Mouse (Mus musculus) kidney, adult 2 months (tissue): ENCODE data around the gene Tmem116. TPM values are rescaled to one million over a fixed set of nuclear protein-coding genes. Genes with fewer than 3 reads are reported as not detected.

ENCODE experiments used
- DNase-seq: peaks from one replicate; pipeline ENCODE4 v3.0.0; 2021
- H3K27ac ChIP-seq: fragments of 200-500 bp; 2 replicates; pipeline ENCODE4 v1.5.1; 2012; ENCODE audit warnings: low read depth, low read length, control low read depth, inconsistent platforms; ENCODE audit not compliant: insufficient read depth
- H3K27me3 ChIP-seq: fragments of 200-500 bp; replicated peaks from 2 replicates; pipeline ENCODE4 v1.6.1; 2012; ENCODE audit warnings: mild to moderate bottlenecking, moderate library complexity, low read length, inconsistent platforms; ENCODE audit not compliant: control insufficient read depth, insufficient read depth
- H3K36me3 ChIP-seq: fragments of 200-500 bp; 2 replicates; pipeline ENCODE4 v1.6.1; 2012; ENCODE audit warnings: mild to moderate bottlenecking, moderate library complexity, low read length, inconsistent platforms; ENCODE audit not compliant: control insufficient read depth, insufficient read depth
- H3K4me1 ChIP-seq: fragments of 200-500 bp; 2 replicates; pipeline ENCODE4 v1.6.1; 2011; ENCODE audit warnings: low read length; ENCODE audit not compliant: control insufficient read depth, insufficient read depth
- H3K4me3 ChIP-seq: fragments of 200-500 bp; 2 replicates; pipeline ENCODE4 v1.5.1; 2011; ENCODE audit warnings: mild to moderate bottlenecking, low read depth, low read length, control low read depth; ENCODE audit not compliant: insufficient read depth
- CTCF ChIP-seq: fragments of 200-500 bp; conservative IDR thresholded peaks from 2 replicates; pipeline ENCODE4 v1.5.1; 2011; ENCODE audit warnings: low read depth, mild to moderate bottlenecking, control low read depth, low read length, moderate library complexity, mixed read lengths; ENCODE audit not compliant: insufficient read depth, insufficient read length
- POLR2A ChIP-seq: fragments of 200-500 bp; IDR thresholded peaks from one replicate; pipeline ENCODE4 v1.6.1; 2011; ENCODE audit warnings: low read depth, low read length, control low read depth
- WGBS: fragments of 180-500 bp; shearing (Covaris S2); methylation state at CpG from one replicate; pipeline ENCODE4 v1.1.7; 2018; 5-methylcytosine and 5-hydroxymethylcytosine counted together
- polyA plus RNA-seq: library from polyadenylated mRNA; depleted of rRNA; stranded (reverse); fragments of >200 nt; gene quantifications from 2 replicates; pipeline ENCODE4 v1.2.3, GENCODE M21; 2012; rRNA removed

Gene Tmem116
- 147 and 171 TPM in 2 replicates for polyA plus RNA-seq

DNA sequence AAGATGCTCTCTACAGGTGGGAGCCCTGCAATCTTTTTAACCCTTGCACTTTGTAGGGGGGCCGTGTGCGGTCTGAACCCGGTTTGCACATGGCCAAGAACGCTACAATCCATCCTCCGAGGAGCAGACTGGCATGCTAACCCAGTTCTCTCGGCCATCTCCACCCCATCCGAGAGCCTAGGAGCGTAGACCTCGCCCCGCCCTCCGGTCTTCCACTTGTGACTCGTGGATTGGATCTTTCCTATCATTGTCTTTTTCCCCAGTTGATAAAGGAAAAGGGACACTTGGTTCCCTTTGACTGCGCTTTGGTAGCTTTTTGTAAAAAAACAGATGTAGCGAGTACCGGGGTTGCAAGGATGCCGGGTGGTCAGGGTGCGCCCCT is at the start of gene Tmem116:
Gene Tmem116, plus strand, starts transcription at position 250 of the 382 bp plus-strand sequence.
- DNase-seq = peak; percentile 58
- Histone ChIP-seq H3K36me3 (peaks cover 2% of the 10 kb centered on the region; the same call in 1 of the 2 replicates), H3K27me3 (no peaks in the 10 kb centered on the region), H3K4me3 (peak within 1 kb of the TSS; percentile 89), H3K27ac (peak within 1 kb of the TSS; percentile 98), H3K4me1 (peaks cover 20% of the 10 kb centered on the region; the same call in 1 of the 2 replicates)
- WGBS = under 1% methylated on average over 17 of the region's 17 CpGs
- TF ChIP-seq POLR2A (no peak), CTCF (no peak)

DNA sequence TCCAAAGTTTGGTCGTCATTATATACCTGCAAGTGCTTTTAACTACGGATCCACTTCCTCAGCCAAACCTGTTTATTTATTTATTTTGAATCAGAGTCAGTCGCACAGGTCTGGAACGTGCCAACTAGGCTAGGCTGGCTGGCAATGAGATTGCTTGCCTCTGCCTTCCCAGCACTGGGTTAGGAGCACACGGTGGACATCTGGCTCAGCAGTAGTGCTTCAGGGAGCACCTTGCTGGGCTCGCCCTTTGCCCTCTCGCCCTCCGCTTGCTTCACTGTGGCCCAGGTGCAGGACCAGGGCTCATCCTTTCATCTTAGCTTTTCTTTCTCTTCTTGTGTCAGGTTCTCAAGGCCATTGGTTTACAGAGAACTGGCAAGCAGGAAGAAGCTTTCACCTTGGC is 43.8 kb upstream of the Tmem116 start:
- TF ChIP-seq CTCF = no peak
- TF ChIP-seq POLR2A = no peak
- WGBS = 48% methylated on average over 8 of the region's 8 CpGs
- peaks cover 18% of the 10 kb centered on the region for H3K4me1 ChIP-seq
- H3K4me3 ChIP-seq = no peak overlapping the region
- no peaks in the 10 kb centered on the region for H3K27me3 ChIP-seq
- DNase-seq = peak; percentile 83
- peaks cover 2% of the 10 kb centered on the region; the same call in 1 of the 2 replicates for H3K36me3 ChIP-seq
- H3K27ac ChIP-seq = no peak overlapping the region

DNA sequence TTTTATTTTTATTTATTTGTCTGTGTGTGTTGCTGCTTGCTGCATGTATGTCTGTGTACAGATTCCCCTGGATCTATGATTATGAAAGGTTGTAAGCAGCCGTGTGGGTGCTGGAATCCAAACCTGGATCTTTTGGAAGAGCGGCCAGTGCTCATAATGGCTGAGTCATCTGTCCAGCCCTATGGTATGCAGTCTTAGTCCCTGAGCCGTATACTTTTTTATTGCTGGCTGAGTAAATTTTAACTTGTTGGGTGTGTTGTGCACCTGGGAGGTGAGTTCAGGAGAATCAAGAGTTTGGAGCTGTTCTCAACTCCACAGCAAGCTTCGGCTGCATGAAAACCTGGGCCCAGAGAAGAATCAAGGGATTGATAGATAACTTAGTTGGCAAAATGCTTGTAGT is 40.7 kb upstream of the Tmem116 start:
- Histone ChIP-seq H3K4me3 (no peak overlapping the region), H3K4me1 (peaks cover 16% of the 10 kb centered on the region), H3K27me3 (no peaks in the 10 kb centered on the region), H3K27ac (no peak overlapping the region), H3K36me3 (peaks cover 2% of the 10 kb centered on the region; the same call in 1 of the 2 replicates)
- WGBS = 45% methylated on average over 4 of the region's 4 CpGs
- DNase-seq = no peak
- TF ChIP-seq POLR2A = no peak
- TF ChIP-seq CTCF = no peak

DNA sequence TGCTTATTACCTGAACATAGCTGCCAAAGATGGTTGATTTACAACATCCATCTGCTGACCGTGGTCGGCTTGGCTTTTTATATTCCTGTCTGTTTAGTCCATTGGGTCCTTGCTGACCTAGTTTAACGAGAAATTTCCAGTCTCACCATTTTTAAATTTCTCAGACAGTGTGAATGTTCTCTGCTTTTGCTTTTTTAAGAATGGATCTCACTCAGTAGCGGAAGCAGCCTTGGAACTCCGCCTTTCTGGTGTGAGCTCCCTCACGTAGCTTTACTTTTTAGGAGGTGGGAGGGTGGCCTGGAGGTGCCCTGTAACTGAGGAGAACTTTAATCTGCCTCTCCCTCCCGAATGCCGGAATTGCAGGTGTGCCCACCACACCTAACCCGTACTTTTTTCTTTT is 31.0 kb upstream of the Tmem116 start:
- no peak for DNase-seq
- TF ChIP-seq POLR2A (no peak), CTCF (no peak)
- no peaks in the 10 kb centered on the region; the same call in 1 of the 2 replicates for H3K4me1 ChIP-seq
- WGBS = 87% methylated on average over 9 of the region's 9 CpGs
- H3K27ac ChIP-seq = no peak overlapping the region
- no peaks in the 10 kb centered on the region for H3K27me3 ChIP-seq
- no peak overlapping the region for H3K4me3 ChIP-seq
- H3K36me3 ChIP-seq = peaks cover 6% of the 10 kb centered on the region

DNA sequence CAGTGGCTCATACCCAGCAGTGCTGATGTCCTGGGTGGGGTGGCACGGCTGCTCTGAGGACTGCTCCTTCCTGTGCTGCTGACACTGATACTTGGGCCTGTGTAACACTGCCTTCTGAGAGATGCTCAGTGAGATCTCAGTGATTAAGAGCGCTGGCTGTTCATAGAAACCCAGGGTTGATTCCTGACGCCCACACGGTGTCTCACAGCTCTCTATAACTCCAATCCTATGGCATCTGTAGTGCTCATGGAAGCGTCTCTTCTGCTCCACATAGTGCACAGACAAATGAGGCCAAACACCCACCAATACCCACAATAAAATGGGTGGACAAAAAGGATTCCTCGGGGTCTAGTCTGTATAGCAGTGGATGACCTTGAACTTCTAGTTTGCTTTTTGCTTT is 28.9 kb upstream of the Tmem116 start:
- Histone ChIP-seq H3K27ac (no peak overlapping the region), H3K4me3 (no peak overlapping the region), H3K4me1 (no peaks in the 10 kb centered on the region; the same call in 1 of the 2 replicates), H3K27me3 (no peaks in the 10 kb centered on the region), H3K36me3 (peaks cover 2% of the 10 kb centered on the region; the same call in 1 of the 2 replicates)
- 94% methylated on average over 6 of the region's 6 CpGs for WGBS
- TF ChIP-seq POLR2A (no peak), CTCF (no peak)
- no peak for DNase-seq

DNA sequence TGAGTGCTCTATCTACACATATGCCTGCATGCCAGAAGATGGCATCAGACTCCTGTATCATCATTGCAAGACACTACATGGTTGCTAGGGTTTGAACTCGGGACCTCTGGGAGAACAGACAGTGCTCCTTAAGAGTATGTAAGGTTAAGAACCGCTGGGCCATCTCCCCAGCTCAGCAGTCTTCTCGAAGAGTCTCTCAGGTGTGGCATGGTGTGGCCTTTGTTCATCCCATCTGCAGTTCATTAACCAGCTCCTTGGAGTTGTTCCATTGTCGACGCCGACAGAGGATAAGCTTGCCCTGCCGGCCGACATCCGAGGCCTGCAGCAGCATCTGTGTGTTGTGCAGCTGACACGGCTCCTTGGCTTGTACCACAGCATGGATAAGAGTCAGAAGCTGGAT is 28.4 kb upstream of the Tmem116 start:
- TF ChIP-seq CTCF (no peak), POLR2A (no peak)
- peak; percentile 94 for DNase-seq
- H3K4me1 ChIP-seq = no peaks in the 10 kb centered on the region; the same call in 1 of the 2 replicates
- H3K27ac ChIP-seq = no peak overlapping the region
- peaks cover 2% of the 10 kb centered on the region for H3K36me3 ChIP-seq
- H3K4me3 ChIP-seq = no peak overlapping the region
- 64% methylated on average over 10 of the region's 10 CpGs for WGBS
- H3K27me3 ChIP-seq = no peaks in the 10 kb centered on the region

DNA sequence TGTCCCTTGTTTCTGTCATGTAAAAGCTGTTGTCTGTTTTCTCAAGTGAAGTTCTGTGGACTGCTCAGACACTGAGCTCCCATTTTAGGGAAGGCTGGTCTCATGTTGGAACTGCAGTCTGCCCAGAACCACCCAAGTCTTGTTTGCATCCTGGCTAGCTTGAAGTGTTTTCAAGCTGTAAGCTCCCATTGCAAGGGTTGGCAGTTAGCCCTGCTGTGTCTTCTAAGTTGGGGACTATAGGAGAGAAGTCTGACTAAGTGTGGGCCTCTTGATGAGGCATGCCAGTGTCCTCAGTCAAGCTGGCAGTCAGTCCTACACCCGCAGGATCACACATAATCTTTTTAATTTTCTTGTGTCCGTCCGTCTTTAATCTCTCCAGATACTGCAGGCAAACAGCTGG is 22.7 kb upstream of the Tmem116 start:
- DNase-seq = no peak
- Histone ChIP-seq H3K27me3 (no peaks in the 10 kb centered on the region), H3K4me3 (no peak overlapping the region), H3K27ac (no peak overlapping the region), H3K36me3 (peaks cover 2% of the 10 kb centered on the region), H3K4me1 (no peaks in the 10 kb centered on the region)
- TF ChIP-seq CTCF (no peak), POLR2A (no peak)
- 94% methylated on average over 3 of the region's 3 CpGs for WGBS
